Mouse (Mus musculus) midbrain, embryonic 16.5 days (tissue): ENCODE results near the gene Tmx4. TPM values are rescaled to one million over a fixed set of nuclear protein-coding genes. Genes with fewer than 3 reads are reported as not detected.
A peak's percentile ranks its signal among the peaks of the same experiment; 100 is the strongest.

ENCODE experiments used
- ATAC-seq: fragments of 200-750 bp; cut with Nextera tagmentation; 2 replicates; pipeline ENCODE4 v1.8.0; 2017; ENCODE audit warnings: moderate TSS enrichment
- H3K27ac ChIP-seq: fragments of 300-500 bp; sonication (generic); 2 replicates; pipeline ENCODE4 v1.5.1; 2014; ENCODE audit warnings: mild to moderate bottlenecking, low read length, mixed read lengths
- H3K27me3 ChIP-seq: fragments of 300-500 bp; sonication (generic); 2 replicates; pipeline ENCODE4 v1.6.1; 2014; ENCODE audit warnings: low read depth, low read length, mixed read lengths; ENCODE audit not compliant: control insufficient read depth, insufficient read depth
- H3K36me3 ChIP-seq: fragments of 300-500 bp; sonication (generic); 2 replicates; pipeline ENCODE4 v1.6.1; 2014; ENCODE audit warnings: mild to moderate bottlenecking, low read length, moderate library complexity, mixed read lengths; ENCODE audit not compliant: control insufficient read depth, insufficient read depth
- H3K4me1 ChIP-seq: fragments of 300-500 bp; sonication (generic); 2 replicates; pipeline ENCODE4 v1.6.1; 2014; ENCODE audit warnings: mild to moderate bottlenecking, low read length, mixed read lengths; ENCODE audit not compliant: control insufficient read depth, insufficient read depth
- H3K4me2 ChIP-seq: fragments of 300-500 bp; sonication (generic); 2 replicates; pipeline ENCODE4 v1.6.1; 2014; ENCODE audit warnings: mild to moderate bottlenecking, low read length, mixed read lengths
- H3K4me3 ChIP-seq: fragments of 300-500 bp; sonication (generic); 2 replicates; pipeline ENCODE4 v1.5.1; 2014; ENCODE audit warnings: low read depth, mild to moderate bottlenecking, low read length, moderate library complexity, mixed read lengths
- H3K9ac ChIP-seq: fragments of 300-500 bp; sonication (generic); 2 replicates; pipeline ENCODE4 v1.6.1; 2014; ENCODE audit warnings: low read depth, low read length, mixed read lengths
- H3K9me3 ChIP-seq: fragments of 300-500 bp; sonication (generic); replicated peaks from 2 replicates; pipeline ENCODE4 v1.6.1; 2014; ENCODE audit warnings: mild to moderate bottlenecking, low read length, mixed read lengths; ENCODE audit not compliant: control insufficient read depth, poor library complexity, severe bottlenecking
- WGBS: fragments of 180-500 bp; shearing (Covaris S2); extraction: QIAGEN DNeasy Blood & Tissue Kit; methylation state at CpG from one replicate; pipeline ENCODE4 v1.1.7; 2014; 5-methylcytosine and 5-hydroxymethylcytosine counted together
- polyA plus RNA-seq: library from polyadenylated mRNA; unstranded; fragments of >200 nt; fragmentation: Nextera tagmentation; extraction: Ambion mirVana; gene quantifications from 2 replicates; pipeline ENCODE4 v1.2.1, GENCODE M21; 2015

The Tmx4 gene
- polyA plus RNA-seq: 143 and 144 TPM in 2 replicates

DNA sequence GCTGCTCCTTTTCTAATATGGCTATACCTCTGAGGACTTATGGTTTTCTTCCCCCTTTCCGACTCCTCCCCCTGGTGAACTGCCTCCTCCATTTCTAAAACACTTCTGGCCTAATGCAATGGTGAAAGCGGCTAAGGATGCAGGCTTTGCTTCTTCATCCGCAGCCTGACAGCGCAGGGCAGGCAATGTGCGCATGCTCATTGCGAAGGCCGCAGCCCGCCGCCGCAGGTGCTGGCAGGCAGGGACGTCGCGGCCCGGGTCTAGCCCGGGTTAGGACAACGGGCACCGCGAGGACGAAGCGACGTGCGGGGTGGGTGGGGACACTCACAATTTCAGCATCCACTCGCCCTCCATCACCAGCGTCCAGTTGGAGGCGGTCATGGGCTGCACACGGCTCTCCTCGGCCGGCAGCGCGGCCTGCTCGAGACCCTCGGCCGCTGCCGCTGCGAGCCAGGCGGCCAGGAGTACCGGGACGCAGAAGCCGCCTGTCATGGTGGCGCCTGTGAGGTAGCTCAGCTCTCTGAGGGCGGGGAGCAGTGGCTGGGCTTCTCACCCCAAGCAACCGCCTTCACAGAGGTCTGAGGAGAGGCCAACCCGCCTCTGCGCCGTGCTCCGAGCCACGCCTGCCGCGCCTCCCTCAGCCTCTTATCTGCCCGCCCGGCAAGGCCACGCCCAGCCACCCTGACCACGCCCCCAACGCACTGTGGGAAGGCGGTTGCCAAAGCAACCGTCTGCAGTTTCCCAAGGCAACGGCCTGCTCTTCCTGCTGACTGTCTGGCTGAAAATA lies at the start of gene Tmx4:
Tmx4 (minus strand) TSS at position 632 of the 787 bp plus-strand sequence.
- Histone ChIP-seq H3K36me3 (peaks cover 2% of the 10 kb centered on the region; the same call in 1 of the 2 replicates), H3K27me3 (no peaks in the 10 kb centered on the region), H3K4me2 (peak within 1 kb of the TSS; percentile 65), H3K9me3 (no peaks in the 10 kb centered on the region), H3K4me3 (peak within 1 kb of the TSS; percentile 76), H3K9ac (peak within 1 kb of the TSS; percentile 98), H3K27ac (peak within 1 kb of the TSS; percentile 100), H3K4me1 (peaks cover 35% of the 10 kb centered on the region)
- under 1% methylated on average over 57 of the region's 57 CpGs for WGBS
- ATAC-seq: peak; percentile 98

DNA sequence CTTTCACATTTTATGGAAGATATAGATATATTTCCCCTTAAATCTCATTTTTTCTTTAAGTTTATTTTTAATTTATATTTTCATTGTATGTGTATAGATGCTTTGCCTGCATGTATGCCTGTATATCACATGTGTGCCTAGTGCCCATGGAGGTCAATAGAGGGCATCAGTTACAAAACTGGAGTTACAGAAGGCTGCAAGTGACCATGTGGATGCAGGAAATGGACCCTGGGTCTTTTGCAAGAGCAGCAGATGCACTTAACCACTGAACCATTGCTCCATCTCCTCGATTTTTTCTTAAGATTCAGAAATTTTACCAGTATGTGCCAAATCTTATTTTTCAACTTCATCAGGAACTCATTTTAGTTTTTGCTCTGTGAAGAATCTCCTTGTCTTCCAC lies 48.2 kb upstream of the Tmx4 start:
- H3K9ac ChIP-seq: no peak overlapping the region
- H3K4me3 ChIP-seq: no peak overlapping the region
- WGBS: 65% methylated on average over 1 of the region's 1 CpGs
- no peaks in the 10 kb centered on the region for H3K4me1 ChIP-seq
- no peaks in the 10 kb centered on the region for H3K36me3 ChIP-seq
- H3K27ac ChIP-seq: no peak overlapping the region
- no peak overlapping the region for H3K4me2 ChIP-seq
- H3K9me3 ChIP-seq: no peaks in the 10 kb centered on the region
- no peaks in the 10 kb centered on the region for H3K27me3 ChIP-seq
- ATAC-seq: no peak

DNA sequence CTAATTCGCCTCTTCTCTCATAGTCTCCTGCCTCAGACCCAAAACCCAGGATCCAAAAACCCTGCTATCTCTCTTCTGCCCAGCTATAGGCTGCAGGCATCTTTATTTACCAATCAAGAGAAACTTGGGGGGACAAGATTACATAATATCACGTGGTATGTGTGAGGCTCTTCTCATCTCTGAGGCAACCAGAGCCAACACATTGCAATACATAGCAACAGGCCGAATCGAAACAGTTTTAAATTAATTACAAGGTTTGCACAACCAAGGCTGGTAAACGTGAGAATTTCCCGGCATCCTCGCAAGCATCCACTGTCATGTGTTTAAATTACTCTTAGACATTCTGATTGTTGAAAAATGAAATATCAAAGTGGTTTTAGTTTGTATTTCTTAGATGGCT lies 47.1 kb upstream of the Tmx4 start:
- H3K27me3 ChIP-seq: no peaks in the 10 kb centered on the region
- H3K36me3 ChIP-seq: no peaks in the 10 kb centered on the region
- no peaks in the 10 kb centered on the region for H3K9me3 ChIP-seq
- H3K4me2 ChIP-seq: no peak overlapping the region
- H3K4me3 ChIP-seq: no peak overlapping the region
- 87% methylated on average over 7 of the region's 7 CpGs for WGBS
- H3K9ac ChIP-seq: no peak overlapping the region
- no peaks in the 10 kb centered on the region for H3K4me1 ChIP-seq
- no peak for ATAC-seq
- H3K27ac ChIP-seq: no peak overlapping the region

DNA sequence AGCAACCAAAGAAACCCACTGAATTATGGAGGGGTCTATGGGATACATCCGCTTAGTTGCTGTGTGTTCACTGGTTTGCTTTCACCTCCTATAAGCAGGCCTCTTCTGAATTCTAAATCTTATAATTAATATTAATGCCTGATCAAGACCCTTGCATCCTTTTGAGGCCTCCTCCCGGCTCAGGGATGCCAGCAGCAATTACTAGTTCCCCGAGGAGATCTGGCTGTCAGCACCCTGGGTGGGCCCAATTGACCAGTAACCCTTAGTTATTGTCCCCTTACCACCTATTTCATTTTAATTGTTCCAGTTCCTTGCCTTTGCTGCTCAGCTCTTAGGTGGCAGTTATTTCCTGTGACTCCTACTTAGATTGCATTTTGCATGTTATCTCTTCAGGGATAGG lies 38.4 kb upstream of the Tmx4 start:
- Histone ChIP-seq H3K4me1 (no peaks in the 10 kb centered on the region; the same call in 1 of the 2 replicates), H3K4me2 (no peak overlapping the region), H3K9me3 (no peaks in the 10 kb centered on the region), H3K27me3 (no peaks in the 10 kb centered on the region), H3K9ac (no peak overlapping the region), H3K4me3 (no peak overlapping the region), H3K27ac (no peak overlapping the region), H3K36me3 (no peaks in the 10 kb centered on the region)
- ATAC-seq: no peak
- 11% methylated on average over 3 of the region's 3 CpGs for WGBS

DNA sequence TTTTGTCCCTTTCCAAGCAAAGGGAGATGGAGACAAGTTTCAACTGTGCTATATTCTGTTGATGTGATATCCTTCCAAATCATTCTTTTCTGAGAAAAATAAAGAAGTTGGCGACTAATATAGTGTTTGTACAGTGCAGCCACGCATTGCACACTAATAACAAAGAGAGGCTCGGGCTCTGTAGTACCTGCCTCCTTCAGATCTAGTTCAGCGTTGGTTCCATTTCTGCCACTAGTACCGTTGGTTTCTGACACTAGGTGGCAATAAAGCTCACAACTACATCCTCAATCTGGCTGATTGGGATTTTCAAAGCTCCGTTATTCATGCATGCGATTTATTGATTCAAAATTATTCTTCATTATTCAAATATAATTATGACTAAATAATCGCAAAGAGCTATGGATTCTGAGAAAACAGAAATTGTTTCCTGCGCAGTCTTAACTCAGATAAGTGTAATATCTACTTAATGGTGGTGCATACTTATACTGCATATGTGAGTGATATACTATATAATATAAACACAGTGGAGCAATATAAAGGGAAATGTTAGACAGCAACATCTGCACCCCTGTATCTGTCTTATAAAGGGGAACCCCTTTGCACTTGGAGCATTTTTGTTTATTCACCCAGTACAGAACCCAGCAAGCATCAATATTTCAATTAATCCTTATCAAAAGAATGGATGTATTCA lies 37.5 kb upstream of the Tmx4 start:
- 23% methylated on average over 9 of the region's 9 CpGs for WGBS

DNA sequence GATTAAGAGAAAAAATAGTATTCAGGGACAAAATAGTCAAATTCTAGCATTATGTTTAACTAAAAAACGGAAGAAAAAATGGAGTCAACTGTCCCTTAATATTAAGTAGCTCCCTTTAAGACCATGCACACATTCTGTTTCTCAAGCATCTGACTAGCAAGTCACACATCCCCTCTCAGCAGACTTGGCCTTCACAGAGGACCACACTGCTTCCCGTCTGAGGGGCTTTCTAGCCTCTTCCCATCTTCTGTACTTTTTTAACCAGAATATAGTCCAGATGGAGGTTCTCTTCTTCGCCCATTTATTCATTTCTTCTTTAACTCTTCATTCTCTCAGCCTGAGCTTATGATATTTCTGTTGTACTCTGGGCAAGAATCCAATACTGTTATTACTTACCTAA lies 35.6 kb upstream of the Tmx4 start:
- no peak for ATAC-seq
- H3K9me3 ChIP-seq: no peaks in the 10 kb centered on the region
- no peak overlapping the region for H3K4me2 ChIP-seq
- WGBS: 75% methylated on average over 3 of the region's 3 CpGs
- no peak overlapping the region for H3K27ac ChIP-seq
- H3K27me3 ChIP-seq: no peaks in the 10 kb centered on the region
- no peak overlapping the region for H3K9ac ChIP-seq
- no peaks in the 10 kb centered on the region; the same call in 1 of the 2 replicates for H3K4me1 ChIP-seq
- H3K4me3 ChIP-seq: no peak overlapping the region
- no peaks in the 10 kb centered on the region for H3K36me3 ChIP-seq

More for the DNA sequence above, 37.5 kb upstream of the Tmx4 start:
- H3K9me3 ChIP-seq: no peaks in the 10 kb centered on the region
- H3K27me3 ChIP-seq: no peaks in the 10 kb centered on the region
- no peak overlapping the region for H3K4me2 ChIP-seq
- no peak overlapping the region for H3K27ac ChIP-seq
- ATAC-seq: peak; percentile 85
- H3K4me1 ChIP-seq: no peaks in the 10 kb centered on the region; the same call in 1 of the 2 replicates
- no peak overlapping the region for H3K9ac ChIP-seq
- H3K36me3 ChIP-seq: no peaks in the 10 kb centered on the region
- H3K4me3 ChIP-seq: no peak overlapping the region

DNA sequence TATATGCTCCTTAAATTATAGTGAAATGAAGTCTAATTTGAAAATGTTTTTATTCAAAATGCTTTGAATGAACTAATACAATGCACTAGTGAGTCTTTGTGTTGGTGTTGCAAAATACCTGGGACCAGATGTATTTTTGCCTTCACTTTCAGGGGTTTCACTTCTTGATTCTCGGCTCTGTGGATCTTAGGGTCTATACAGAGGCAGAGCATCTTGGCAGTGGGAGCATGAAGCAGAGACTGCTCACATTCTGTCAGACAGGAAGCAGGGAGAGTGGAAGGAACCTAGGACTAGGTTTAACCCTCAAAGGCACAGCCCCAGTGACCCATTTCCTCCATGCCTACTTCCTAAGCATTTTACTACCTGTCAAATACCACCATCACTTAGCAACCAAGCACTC lies 31.5 kb upstream of the Tmx4 start:
- Histone ChIP-seq H3K4me1 (no peaks in the 10 kb centered on the region), H3K36me3 (no peaks in the 10 kb centered on the region), H3K9me3 (no peaks in the 10 kb centered on the region), H3K27me3 (no peaks in the 10 kb centered on the region), H3K9ac (no peak overlapping the region), H3K27ac (no peak overlapping the region), H3K4me2 (no peak overlapping the region), H3K4me3 (no peak overlapping the region)
- WGBS: 92% methylated on average over 1 of the region's 1 CpGs
- ATAC-seq: no peak

DNA sequence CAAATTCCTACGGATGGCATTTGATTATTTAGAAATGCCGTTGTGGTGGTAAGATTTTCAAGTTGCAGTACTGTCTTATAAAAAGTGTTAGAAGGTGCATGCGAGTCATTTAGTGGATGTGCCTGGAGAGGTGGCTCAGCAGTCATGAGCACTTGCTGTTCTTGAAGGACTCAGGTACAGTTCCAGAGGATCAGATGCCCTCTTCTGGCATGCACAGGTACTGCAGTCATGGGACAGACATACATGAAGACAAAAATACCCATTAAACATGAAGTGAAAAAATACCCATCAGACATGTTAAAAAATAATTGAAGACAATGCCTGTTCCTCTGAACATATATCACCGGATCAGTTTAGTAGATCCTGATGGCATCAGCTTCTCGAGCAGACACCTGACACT lies 29.7 kb upstream of the Tmx4 start:
- WGBS: 78% methylated on average over 5 of the region's 5 CpGs
- no peak overlapping the region for H3K4me3 ChIP-seq
- H3K27ac ChIP-seq: no peak overlapping the region
- H3K9me3 ChIP-seq: no peaks in the 10 kb centered on the region
- no peaks in the 10 kb centered on the region for H3K36me3 ChIP-seq
- no peaks in the 10 kb centered on the region for H3K4me1 ChIP-seq
- H3K4me2 ChIP-seq: no peak overlapping the region
- H3K9ac ChIP-seq: no peak overlapping the region
- no peak for ATAC-seq
- no peaks in the 10 kb centered on the region for H3K27me3 ChIP-seq

DNA sequence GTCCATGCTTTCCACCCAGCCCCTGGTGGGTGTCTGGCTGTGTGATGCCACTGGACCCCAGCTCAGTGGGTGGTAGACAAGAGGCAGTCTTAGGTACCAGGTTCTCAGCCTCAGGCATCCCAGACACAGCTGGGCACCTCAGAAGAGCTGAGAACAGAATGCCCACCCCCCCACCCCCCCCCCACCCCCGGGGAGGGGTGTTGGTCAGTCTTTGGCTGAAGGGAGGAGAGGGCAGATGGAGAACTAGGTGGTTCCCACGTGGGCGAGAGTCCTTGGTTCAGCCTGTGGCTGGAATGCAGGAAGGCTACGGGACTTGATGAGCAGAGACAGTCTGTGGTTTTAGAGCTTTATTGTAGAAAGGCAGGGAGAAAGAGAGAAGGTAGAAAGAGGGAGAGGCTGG lies 12.5 kb upstream of the Tmx4 start:
- H3K9me3 ChIP-seq: no peaks in the 10 kb centered on the region
- H3K27ac ChIP-seq: no peak overlapping the region
- H3K36me3 ChIP-seq: no peaks in the 10 kb centered on the region
- H3K4me2 ChIP-seq: no peak overlapping the region
- H3K4me3 ChIP-seq: no peak overlapping the region
- no peak overlapping the region for H3K9ac ChIP-seq
- H3K4me1 ChIP-seq: no peaks in the 10 kb centered on the region
- no peak for ATAC-seq
- WGBS: 37% methylated on average over 4 of the region's 4 CpGs
- no peaks in the 10 kb centered on the region for H3K27me3 ChIP-seq
